Mouse (Mus musculus) Patski (cell line): Measurements from ENCODE around the gene Dstyk. TPM values are rescaled to one million over a fixed set of nuclear protein-coding genes. Genes with fewer than 3 reads are reported as not detected.

Experiments used
- ATAC-seq: fragments of 100-300 bp; one replicate; pipeline ENCODE4 v1.8.0; 2021
- CTCF ChIA-PET: fragments of 350-600 bp; sonication (Branson Sonifier 250); formaldehyde crosslinking; loops from one replicate; lab custom pipeline; 2022; ENCODE audit warnings: inconsistent platforms; lab: Charles Lee
- POLR2A ChIA-PET: fragments of 350-600 bp; sonication (Branson Sonifier 250); formaldehyde crosslinking; loops from one replicate; lab custom pipeline; 2022; ENCODE audit warnings: antibody characterized with exemption, inconsistent platforms; lab: Charles Lee
- DNase-seq: peaks from one replicate; pipeline ENCODE4 v3.0.0-alpha.2; 2011; ENCODE audit warnings: low read depth, low spot score
- H3K27me3 ChIP-seq: fragments of 371-371 bp; one replicate; pipeline ENCODE4 v1.5.1; 2021
- CTCF ChIP-seq: fragments of 100-300 bp; IDR thresholded peaks from one replicate; pipeline ENCODE4 v1.5.1; 2021
- in situ Hi-C: fragments of 300-500 bp; cut with MboI; formaldehyde crosslinking; loops from 3 replicates; pipeline ENCODE4 v1.11.1; 2018; ENCODE audit warnings: low pct_unique_long_range_greater_than_20kb, mixed read lengths
- polyA plus RNA-seq: library from polyadenylated mRNA; unstranded; gene quantifications from one replicate; pipeline ENCODE4 v1.2.3, GENCODE M21; 2021

Gene Dstyk
- polyA plus RNA-seq, 1 experiment from 2014 or later = 26.8 TPM

GRCm38 (mm10) chr1:132387943-132388342, 29.4 kb upstream of the Dstyk start:
- in situ Hi-C loops = no loop called here
- ChIA-PET POLR2A (interaction anchor here (0.5 kb wide), 1 partner anchor 227 kb away, joined by 3 read pairs; no protein-coding TSS in a partner anchor), CTCF (interaction anchor here (1.1 to 1.6 kb wide), 3 partner anchors 14 to 53 kb away, joined by 3 to 4 read pairs (median 3); partner anchors contain the start of gene Dstyk)
- TF ChIP-seq CTCF = no peak
- ATAC-seq (no peak), DNase-seq (no peak)
- no peaks in the 10 kb centered on the region for H3K27me3 ChIP-seq

DNA sequence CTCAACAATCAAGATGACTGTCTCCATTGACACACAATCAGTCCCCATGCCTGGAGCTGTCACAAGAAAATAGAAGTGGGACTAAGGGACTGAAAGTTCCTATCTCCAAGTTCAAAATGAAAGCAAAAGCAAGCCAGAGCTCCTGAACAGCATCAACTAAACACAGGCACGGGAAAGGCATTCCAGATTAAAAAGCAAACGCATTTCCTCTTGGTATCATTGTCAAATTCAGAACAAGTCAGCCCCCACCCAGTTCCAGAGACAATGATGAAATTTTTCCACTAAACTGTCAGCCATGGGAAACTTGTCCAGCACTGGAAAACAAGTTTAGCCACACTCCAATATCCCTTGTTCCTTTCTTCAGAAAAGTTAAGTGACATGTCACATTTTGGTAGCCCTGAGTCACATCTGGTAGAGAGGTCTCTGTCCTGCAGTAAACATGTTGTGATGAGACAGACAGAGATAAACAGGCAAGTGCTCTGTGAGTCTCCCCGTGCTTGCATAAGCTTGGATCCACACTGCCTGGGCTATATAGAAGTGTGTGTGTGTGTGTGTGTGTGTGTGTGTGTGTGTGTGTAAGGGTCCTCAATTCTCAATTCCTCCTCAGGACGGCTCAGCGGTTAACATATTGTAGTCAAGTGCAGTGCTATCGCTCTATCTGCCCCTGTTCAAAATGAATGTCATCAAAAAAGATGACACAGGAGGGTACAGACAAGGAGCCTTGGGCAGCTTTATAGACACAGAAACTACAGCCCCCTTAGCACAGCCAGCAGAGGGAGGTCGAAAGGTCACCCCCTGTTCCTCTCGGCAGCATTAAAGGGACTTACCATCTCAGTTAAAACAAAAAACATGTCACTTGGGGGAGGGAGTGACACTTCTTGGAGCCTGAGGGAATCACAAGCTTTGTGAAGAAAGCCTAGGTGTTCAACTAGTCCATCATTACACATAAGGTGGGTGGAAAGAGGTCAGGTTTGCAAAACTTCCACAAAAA, 28.2 kb upstream of the Dstyk start:
- in situ Hi-C loops = no loop called here
- ChIA-PET POLR2A (interaction anchor here (1.3 kb wide), 1 partner anchor 7 kb away, joined by 4 read pairs; no protein-coding TSS in a partner anchor), CTCF (interaction anchor here (1.2 to 1.6 kb wide), 7 partner anchors 15 to 137 kb away, joined by 3 to 7 read pairs (median 3); partner anchors contain the start of gene Dstyk)
- ATAC-seq (no peak), DNase-seq (no peak)
- no peaks in the 10 kb centered on the region for H3K27me3 ChIP-seq
- TF ChIP-seq CTCF = no peak

DNA sequence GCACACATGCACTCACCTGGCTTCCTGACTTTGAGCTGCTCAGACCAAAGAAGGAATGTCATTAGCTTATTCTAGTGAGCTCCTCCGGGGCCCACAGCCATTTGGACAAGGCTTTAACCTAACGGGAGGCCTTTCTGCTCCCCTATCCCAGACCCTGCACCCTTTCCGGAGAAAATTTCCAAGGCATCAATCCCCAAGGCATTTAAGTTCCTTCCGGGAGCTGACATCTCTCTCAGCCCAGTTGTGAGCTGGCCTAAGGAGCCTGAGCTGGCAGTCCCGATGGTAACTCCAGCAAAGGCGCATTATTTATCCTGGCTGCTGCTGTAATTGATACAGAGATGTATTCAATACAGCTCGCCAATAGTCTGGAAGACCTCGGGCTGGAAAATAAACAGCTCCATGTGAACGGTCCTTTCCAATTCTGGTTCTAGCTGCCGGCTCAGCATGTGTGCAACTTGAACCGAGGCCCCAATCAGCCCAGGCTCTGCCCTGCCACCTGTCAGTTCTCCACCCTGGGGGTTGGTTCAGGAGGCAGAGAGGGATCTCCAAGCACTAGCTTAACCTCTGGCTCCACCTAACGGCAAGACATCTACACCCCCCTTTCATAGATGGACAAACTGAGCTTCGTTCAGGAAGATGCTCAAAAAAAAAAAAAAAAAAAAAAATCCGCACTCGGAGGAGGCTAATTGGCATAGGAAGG, 27.3 kb upstream of the Dstyk start:
- ChIA-PET CTCF (interaction anchor here (1.2 to 1.7 kb wide), 7 partner anchors 12 to 136 kb away, joined by 3 to 7 read pairs (median 3); partner anchors contain the start of gene Dstyk), POLR2A (interaction anchor here (0.6 to 1.3 kb wide), 3 partner anchors 8 to 265 kb away, joined by 3 to 4 read pairs (median 4); no protein-coding TSS in a partner anchor)
- DNase-seq (no peak), ATAC-seq (no peak)
- in situ Hi-C loops = no loop called here
- no peak for TF ChIP-seq CTCF
- H3K27me3 ChIP-seq = peaks cover 5% of the 10 kb centered on the region

DNA sequence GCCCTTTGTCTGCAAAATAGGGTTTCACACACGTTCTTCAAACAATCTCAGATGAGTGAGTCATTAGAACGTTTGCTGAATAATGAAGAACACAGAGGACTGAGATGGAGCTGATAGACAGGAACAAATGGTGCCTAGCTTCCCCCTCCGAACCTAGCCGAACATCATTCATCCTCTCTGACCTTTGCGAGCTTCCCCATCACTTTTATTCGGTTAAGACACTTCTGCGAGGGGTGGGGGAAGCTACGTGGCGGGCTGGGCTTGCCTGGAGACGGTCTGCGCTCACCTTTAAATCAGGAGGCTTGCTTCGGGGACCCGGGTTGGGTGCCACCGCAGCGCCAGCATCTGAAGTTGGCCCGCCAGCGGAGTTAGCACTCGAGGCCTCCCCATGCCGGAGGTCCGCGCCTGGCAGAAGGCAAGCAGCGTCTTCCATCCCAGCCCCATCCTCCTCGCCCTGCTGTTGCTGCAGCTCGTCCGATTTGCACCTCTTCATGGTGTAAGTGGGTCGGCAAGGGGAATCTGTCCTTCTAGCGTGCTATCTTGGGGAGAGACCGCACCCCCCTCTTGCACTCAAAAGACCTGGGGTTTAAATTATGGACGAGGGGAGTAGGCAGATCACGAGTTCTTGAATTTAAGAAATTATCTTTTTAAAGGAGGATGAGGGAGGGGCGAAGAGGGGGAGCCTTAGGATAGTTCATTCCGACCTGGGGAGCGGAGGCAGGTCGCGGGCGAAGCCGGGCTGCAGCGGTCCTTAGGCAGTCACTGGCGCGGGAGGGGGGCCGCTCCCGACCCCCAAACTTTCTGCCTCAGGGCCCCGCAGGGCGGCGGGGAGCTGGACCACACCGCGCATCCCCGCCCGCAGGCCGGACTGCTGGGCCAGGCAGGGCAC, 26.4 kb upstream of the Dstyk start, which contains the start of gene Tmcc2:
Tmcc2 (minus strand) TSS at position 591 of the 889 bp plus-strand sequence.
- ChIA-PET POLR2A (interaction anchor here (0.6 to 1.4 kb wide), 5 partner anchors 9 to 266 kb away, joined by 3 to 4 read pairs (median 4); partner anchors contain the start of gene Dstyk), CTCF (interaction anchor here (1.2 to 1.7 kb wide), 5 partner anchors 13 to 26 kb away, joined by 3 to 7 read pairs (median 4); partner anchors contain the start of gene Dstyk)
- DNase-seq (no peak), ATAC-seq (peak; percentile 29)
- no peak for TF ChIP-seq CTCF
- in situ Hi-C loops = no loop called here
- peaks cover 5% of the 10 kb centered on the region for H3K27me3 ChIP-seq

- H3K27me3 ChIP-seq = peaks cover 5% of the 10 kb centered on the region
- POLR2A ChIA-PET = interaction anchor here (0.6 to 1.4 kb wide), 4 partner anchors 26 to 93 kb away, joined by 3 to 4 read pairs (median 3); partner anchors contain the start of gene Dstyk
- CTCF ChIA-PET = interaction anchor here (1.5 kb wide), 1 partner anchor 25 kb away, joined by 4 read pairs; the partner anchor contains the start of gene Dstyk
- in situ Hi-C loops = no loop called here
- no peak for DNase-seq
- peak; percentile 81 for ATAC-seq
- TF ChIP-seq CTCF = no peak
Observed at GRCm38 (mm10) chr1:132391580-132392022, 25.8 kb upstream of the Dstyk start.

DNA sequence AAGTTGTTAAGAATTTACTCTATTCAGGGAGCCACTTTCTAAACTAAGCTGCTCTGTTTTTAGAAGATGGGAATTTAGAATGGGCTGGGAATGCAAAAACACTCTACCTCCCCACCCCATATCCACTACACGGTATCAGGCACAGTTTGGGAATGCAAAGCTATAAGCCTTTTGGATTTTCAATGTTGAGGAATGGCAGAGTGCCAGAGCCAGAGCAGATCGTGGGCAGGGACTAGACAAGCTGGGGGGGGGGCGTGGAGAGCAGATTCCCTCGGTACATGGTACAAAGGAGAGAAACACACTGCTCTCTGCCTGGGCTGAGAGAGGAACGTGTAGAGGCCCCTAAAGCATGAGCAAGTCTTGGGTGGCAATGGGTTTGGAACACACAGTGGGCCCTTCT, 24.5 kb upstream of the Dstyk start:
- in situ Hi-C loops = no loop called here
- no peak for ATAC-seq
- ChIA-PET CTCF (interaction anchor here (0.8 to 1.5 kb wide), 3 partner anchors 9 to 88 kb away, joined by 3 to 4 read pairs (median 3); partner anchors contain the start of gene Dstyk), POLR2A (interaction anchor here (0.7 to 0.8 kb wide), 2 partner anchors 84 to 226 kb away, joined by 3 to 5 read pairs; partner anchors contain the start of gene Rbbp5)
- DNase-seq = no peak
- peaks cover 5% of the 10 kb centered on the region for H3K27me3 ChIP-seq
- no peak for TF ChIP-seq CTCF

- CTCF ChIA-PET = interaction anchor here (0.8 kb wide), 1 partner anchor 11 kb away, joined by 3 read pairs; no protein-coding TSS in a partner anchor
- H3K27me3 ChIP-seq = peaks cover 17% of the 10 kb centered on the region
- POLR2A ChIA-PET = no interaction called here
- DNase-seq (no peak), ATAC-seq (no peak)
- in situ Hi-C loops = no loop called here
- TF ChIP-seq CTCF = no peak
Observed at GRCm38 (mm10) chr1:132396705-132397104, 20.6 kb upstream of the Dstyk start.

- in situ Hi-C loops = no loop called here
- no peak for TF ChIP-seq CTCF
- POLR2A ChIA-PET = no interaction called here
- no peak for DNase-seq
- ATAC-seq = no peak
- CTCF ChIA-PET = interaction anchor here (1.5 kb wide), 1 partner anchor 11 kb away, joined by 3 read pairs; no protein-coding TSS in a partner anchor
- H3K27me3 ChIP-seq = peaks cover 25% of the 10 kb centered on the region
Observed at GRCm38 (mm10) chr1:132400538-132400937, 16.8 kb upstream of the Dstyk start.

DNA sequence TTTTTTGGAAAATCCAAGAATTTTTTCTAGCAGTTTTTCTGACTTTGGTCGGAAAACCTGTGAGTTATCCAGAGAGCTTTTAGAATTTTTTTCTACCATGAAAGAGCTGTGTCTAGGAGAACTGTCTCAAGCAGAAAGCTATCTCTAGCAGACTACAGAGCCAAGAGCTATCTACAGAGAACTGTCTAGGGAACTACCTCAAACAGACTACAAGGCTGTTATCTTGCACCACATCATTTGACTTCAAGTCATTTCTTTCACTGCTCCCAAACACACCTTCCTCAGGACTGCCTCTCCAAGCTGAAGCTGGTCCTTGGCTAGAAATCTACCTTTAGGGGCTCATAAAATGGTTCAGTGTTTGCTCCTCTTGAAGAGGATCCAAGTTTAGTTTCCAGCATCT, 15.5 kb upstream of the Dstyk start:
- CTCF ChIA-PET = interaction anchor here (0.9 to 1.5 kb wide), 2 partner anchors 9 kb away, joined by 3 read pairs; no protein-coding TSS in a partner anchor
- in situ Hi-C loops = no loop called here
- ATAC-seq (no peak), DNase-seq (no peak)
- no peak for TF ChIP-seq CTCF
- POLR2A ChIA-PET = interaction anchor here (1.2 kb wide), 1 partner anchor 15 kb away, joined by 3 read pairs; the partner anchor contains the start of gene Dstyk
- peaks cover 25% of the 10 kb centered on the region for H3K27me3 ChIP-seq
